Mouse (Mus musculus) heart, embryonic 15.5 days (tissue): Measurements from ENCODE around the gene Bsn. TPM values are rescaled to one million over a fixed set of nuclear protein-coding genes. Genes with fewer than 3 reads are reported as not detected.
"Not testable (repeated sequence)": the region's sequence is repeated elsewhere in the genome, so short reads cannot be mapped to it uniquely, and the experiment has no call there.

Source experiments
- ATAC-seq: fragments of 200-750 bp; cut with Nextera tagmentation; replicated peaks from 2 replicates; pipeline ENCODE4 v1.8.0; 2017; ENCODE audit warnings: low read depth, moderate TSS enrichment; ENCODE audit not compliant: insufficient number of reproducible peaks, insufficient read depth, low FRiP score
- H3K27ac ChIP-seq: fragments of 300-500 bp; sonication (generic); 2 replicates; pipeline ENCODE4 v1.5.1; 2015; ENCODE audit warnings: mild to moderate bottlenecking, inconsistent platforms
- H3K27me3 ChIP-seq: fragments of 300-500 bp; sonication (generic); 2 replicates; pipeline ENCODE4 v1.6.1; 2015; ENCODE audit warnings: inconsistent platforms
- H3K36me3 ChIP-seq: fragments of 300-500 bp; sonication (generic); 2 replicates; pipeline ENCODE4 v1.6.1; 2015; ENCODE audit warnings: mild to moderate bottlenecking, inconsistent platforms
- H3K4me1 ChIP-seq: fragments of 300-500 bp; sonication (generic); replicated peaks from 2 replicates; pipeline ENCODE4 v1.6.1; 2015; ENCODE audit warnings: inconsistent platforms
- H3K4me2 ChIP-seq: fragments of 300-500 bp; sonication (generic); 2 replicates; pipeline ENCODE4 v1.6.1; 2015; ENCODE audit warnings: inconsistent platforms, mild to moderate bottlenecking, moderate library complexity
- H3K4me3 ChIP-seq: fragments of 300-500 bp; sonication (generic); 2 replicates; pipeline ENCODE4 v1.5.1; 2015; ENCODE audit warnings: mild to moderate bottlenecking, inconsistent platforms
- H3K9ac ChIP-seq: fragments of 300-500 bp; sonication (generic); 2 replicates; pipeline ENCODE4 v1.6.1; 2015; ENCODE audit warnings: mild to moderate bottlenecking, inconsistent platforms
- H3K9me3 ChIP-seq: fragments of 300-500 bp; sonication (generic); replicated peaks from 2 replicates; pipeline ENCODE4 v1.6.1; 2016; ENCODE audit warnings: inconsistent platforms
- WGBS: fragments of 180-500 bp; shearing (Covaris S2); methylation state at CpG from one replicate; pipeline ENCODE4 v1.1.7; 2015; ENCODE audit warnings: mixed read lengths; 5-methylcytosine and 5-hydroxymethylcytosine counted together
- polyA plus RNA-seq: library from polyadenylated mRNA; unstranded; fragments of >200 nt; fragmentation: Nextera tagmentation; extraction: Ambion mirVana; gene quantifications from 2 replicates; pipeline ENCODE4 v1.2.1, GENCODE M21; 2015

The Bsn gene
- polyA plus RNA-seq, 1 experiment from 2014 or later: 0.13 TPM

DNA sequence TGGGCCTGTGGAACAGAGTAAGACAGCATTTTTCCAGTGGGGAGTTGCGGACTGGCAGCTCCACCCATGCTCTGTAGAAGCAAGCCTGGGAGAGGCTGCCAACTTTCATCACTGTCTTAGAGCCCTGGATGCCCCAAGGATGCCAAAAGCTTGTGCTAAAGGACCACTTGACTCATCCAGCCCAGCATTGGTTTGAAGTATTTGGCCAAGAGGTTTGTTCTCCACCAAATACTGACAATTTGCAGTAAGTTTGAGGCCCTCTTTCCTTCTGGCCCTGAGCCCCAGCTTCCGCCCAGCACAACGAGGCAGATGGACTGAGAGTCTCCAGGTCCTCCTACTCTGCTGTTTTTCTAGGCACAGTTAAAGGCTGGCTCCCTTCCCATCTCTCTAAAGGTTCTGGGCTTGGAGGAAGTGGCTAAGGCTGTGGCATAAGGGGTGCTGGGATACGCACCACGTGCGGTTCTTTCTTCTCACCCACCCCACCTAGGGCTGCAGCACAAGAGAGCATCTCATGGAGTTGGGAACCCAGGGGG is 53.2 kb downstream of the Bsn start:
- no peak; the same call in 1 of the 2 replicates for ATAC-seq
- Histone ChIP-seq H3K27me3 (0 out of 2 replicates have a peak, but pooled peaks cover 2% of the 10 kb centered on the region), H3K9ac (no peak overlapping the region), H3K4me1 (peaks cover 16% of the 10 kb centered on the region), H3K4me2 (peak overlapping the region; percentile 36), H3K4me3 (0 out of 2 replicates have a peak overlapping the region, but pooled peaks have one; percentile 2), H3K9me3 (no peaks in the 10 kb centered on the region), H3K36me3 (no peaks in the 10 kb centered on the region), H3K27ac (peak overlapping the region; percentile 43)
- 51% methylated on average over 6 of the region's 6 CpGs for WGBS

GRCm38 (mm10) chr9:108136225-108136624 is 54.0 kb downstream of the Bsn start:
- 72% methylated on average over 1 of the region's 1 CpGs for WGBS
- H3K27ac ChIP-seq: no peak overlapping the region

GRCm38 (mm10) chr9:108135679-108136078 is 54.5 kb downstream of the Bsn start:
- H3K9ac ChIP-seq, H3K27ac ChIP-seq, H3K4me3 ChIP-seq, H3K27me3 ChIP-seq, H3K9me3 ChIP-seq, H3K4me2 ChIP-seq, H3K36me3 ChIP-seq, ATAC-seq: not testable (repeated sequence)
- H3K4me1 ChIP-seq: peaks cover 16% of the 10 kb centered on the region
- 86% methylated on average over 3 of the region's 3 CpGs for WGBS

More at GRCm38 (mm10) chr9:108136225-108136624, 54.0 kb downstream of the Bsn start:
- H3K4me3 ChIP-seq: no peak overlapping the region
- 0 out of 2 replicates have a peak, but pooled peaks cover 2% of the 10 kb centered on the region for H3K27me3 ChIP-seq
- ATAC-seq: no peak
- no peaks in the 10 kb centered on the region for H3K36me3 ChIP-seq
- no peak overlapping the region for H3K4me2 ChIP-seq
- H3K9ac ChIP-seq: no peak overlapping the region
- peaks cover 16% of the 10 kb centered on the region for H3K4me1 ChIP-seq
- H3K9me3 ChIP-seq: no peaks in the 10 kb centered on the region

- Histone ChIP-seq H3K27ac (no peak overlapping the region), H3K4me3 (no peak overlapping the region), H3K4me2 (no peak overlapping the region), H3K9me3 (no peaks in the 10 kb centered on the region), H3K36me3 (no peaks in the 10 kb centered on the region), H3K9ac (no peak overlapping the region), H3K4me1 (peaks cover 17% of the 10 kb centered on the region), H3K27me3 (peaks cover 4% of the 10 kb centered on the region; the same call in 1 of the 2 replicates)
- ATAC-seq: no peak
- WGBS: 56% methylated on average over 1 of the region's 1 CpGs
Measured at GRCm38 (mm10) chr9:108133478-108133877, 56.7 kb downstream of the Bsn start.

DNA sequence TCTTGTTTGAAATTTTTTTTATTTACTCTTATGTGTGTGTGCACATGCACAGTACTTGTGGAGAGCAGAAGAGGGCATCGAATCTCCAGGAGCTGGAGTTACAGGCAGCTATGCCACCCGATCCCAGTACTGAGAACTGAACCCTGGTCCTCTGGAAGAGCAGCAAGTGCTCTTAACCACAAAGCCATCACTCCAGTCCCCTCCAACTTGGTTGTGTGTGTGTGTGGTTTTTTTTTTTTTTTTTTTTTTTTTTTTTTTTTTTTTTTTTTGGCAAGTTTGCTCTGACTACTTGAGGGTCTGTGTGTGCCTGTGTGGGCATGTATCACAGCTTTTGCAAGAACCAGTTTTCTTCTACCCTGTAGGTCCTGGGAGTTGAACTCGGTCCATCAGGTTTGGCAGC is 57.8 kb downstream of the Bsn start:
- H3K4me2 ChIP-seq: no peak overlapping the region
- no peak for ATAC-seq
- no peak overlapping the region for H3K9ac ChIP-seq
- H3K4me1 ChIP-seq: peaks cover 12% of the 10 kb centered on the region
- H3K9me3 ChIP-seq: no peaks in the 10 kb centered on the region
- H3K27ac ChIP-seq: no peak overlapping the region
- WGBS: 84% methylated on average over 3 of the region's 3 CpGs
- peaks cover 7% of the 10 kb centered on the region; the same call in 1 of the 2 replicates for H3K27me3 ChIP-seq
- no peaks in the 10 kb centered on the region for H3K36me3 ChIP-seq
- no peak overlapping the region for H3K4me3 ChIP-seq

GRCm38 (mm10) chr9:108131502-108131901 is 58.7 kb downstream of the Bsn start:
- WGBS: 80% methylated on average over 5 of the region's 5 CpGs

DNA sequence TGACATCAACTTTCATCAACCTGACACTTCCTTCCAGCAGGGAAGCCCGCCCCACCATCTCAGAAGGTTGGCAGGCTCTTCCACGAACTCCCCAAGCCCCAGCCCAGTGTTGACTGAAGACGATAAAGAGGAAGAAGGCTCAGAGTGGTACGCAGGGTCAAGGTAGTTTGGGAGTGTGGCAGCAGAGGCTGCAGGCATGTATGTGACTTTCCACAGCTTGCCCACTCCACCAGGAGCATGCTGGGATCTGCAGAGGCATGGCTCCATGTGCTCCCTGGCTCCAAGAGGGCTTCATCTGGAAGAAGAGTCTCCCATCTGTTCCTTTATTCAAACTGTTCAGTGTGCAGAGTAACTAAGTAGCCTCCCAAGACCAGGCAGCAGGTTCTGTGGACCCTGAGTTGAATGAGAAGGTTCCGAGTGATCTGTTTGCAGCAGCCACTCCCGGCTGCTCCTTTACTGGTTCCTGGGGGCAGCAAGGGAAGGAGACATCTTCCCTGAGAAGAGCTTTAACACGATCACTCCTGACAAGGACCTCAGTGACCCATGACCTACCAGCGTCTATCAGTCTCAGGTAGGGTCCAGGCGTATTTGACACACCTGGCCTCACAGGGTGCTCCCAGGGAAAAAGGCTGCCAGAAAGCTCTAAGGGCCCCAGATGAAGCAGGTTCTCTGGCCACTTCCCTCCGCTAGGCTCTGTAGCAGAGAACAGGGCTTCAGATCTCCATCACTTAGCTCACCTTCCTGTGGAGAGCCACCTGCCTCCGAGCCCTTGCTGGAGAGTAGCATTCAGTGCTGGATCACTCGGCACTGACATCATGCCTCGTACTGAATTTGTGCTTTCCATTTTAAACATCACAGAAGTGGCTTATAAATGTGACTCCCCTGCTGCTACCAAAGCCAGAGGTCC is 60.9 kb downstream of the Bsn start:
- Histone ChIP-seq H3K4me3 (no peak overlapping the region), H3K36me3 (no peaks in the 10 kb centered on the region), H3K27ac (no peak overlapping the region), H3K4me2 (no peak overlapping the region), H3K4me1 (peaks cover 3% of the 10 kb centered on the region; the same call in 1 of the 2 replicates), H3K9ac (no peak overlapping the region), H3K27me3 (peaks cover 7% of the 10 kb centered on the region; the same call in 1 of the 2 replicates), H3K9me3 (no peaks in the 10 kb centered on the region)
- no peak for ATAC-seq
- 63% methylated on average over 13 of the region's 13 CpGs for WGBS

More at GRCm38 (mm10) chr9:108131502-108131901, 58.7 kb downstream of the Bsn start:
- H3K27me3 ChIP-seq: peaks cover 7% of the 10 kb centered on the region; the same call in 1 of the 2 replicates
- no peak overlapping the region for H3K27ac ChIP-seq
- H3K4me1 ChIP-seq: peaks cover 3% of the 10 kb centered on the region; the same call in 1 of the 2 replicates
- H3K9me3 ChIP-seq: no peaks in the 10 kb centered on the region
- no peaks in the 10 kb centered on the region for H3K36me3 ChIP-seq
- no peak overlapping the region for H3K4me2 ChIP-seq
- no peak overlapping the region for H3K9ac ChIP-seq
- ATAC-seq: no peak
- H3K4me3 ChIP-seq: no peak overlapping the region

DNA sequence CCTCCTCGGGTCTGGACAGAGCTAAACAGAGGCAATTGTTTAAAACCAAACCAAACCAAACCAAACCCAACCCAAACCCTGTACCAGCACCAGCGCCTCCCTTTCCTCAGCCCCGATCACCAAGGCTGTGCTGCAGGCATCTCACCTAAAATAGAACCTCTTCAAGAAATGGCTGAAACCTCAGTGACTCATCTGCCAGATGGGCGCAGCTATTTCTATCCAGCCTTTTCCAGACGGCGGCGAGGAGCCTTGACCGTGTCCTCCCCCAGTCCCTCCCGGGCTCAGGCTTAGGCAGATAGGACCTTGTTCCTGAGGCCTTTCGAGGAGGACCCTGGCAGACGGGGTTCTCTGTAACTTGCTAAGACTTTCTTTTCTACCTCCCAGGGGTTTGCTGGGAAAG is 61.9 kb downstream of the Bsn start:
- no peak for ATAC-seq
- no peaks in the 10 kb centered on the region for H3K36me3 ChIP-seq
- H3K9ac ChIP-seq: no peak overlapping the region
- H3K4me3 ChIP-seq: no peak overlapping the region
- no peak overlapping the region for H3K27ac ChIP-seq
- WGBS: 60% methylated on average over 11 of the region's 11 CpGs
- H3K9me3 ChIP-seq: no peaks in the 10 kb centered on the region
- H3K4me2 ChIP-seq: no peak overlapping the region
- H3K27me3 ChIP-seq: peaks cover 4% of the 10 kb centered on the region; the same call in 1 of the 2 replicates
- H3K4me1 ChIP-seq: peaks cover 3% of the 10 kb centered on the region; the same call in 1 of the 2 replicates

GRCm38 (mm10) chr9:108126436-108127180 is 63.6 kb downstream of the Bsn start:
- 82% methylated on average over 17 of the region's 17 CpGs for WGBS
- Histone ChIP-seq H3K9ac (no peak overlapping the region), H3K27me3 (peaks cover 4% of the 10 kb centered on the region; the same call in 1 of the 2 replicates), H3K9me3 (no peaks in the 10 kb centered on the region), H3K4me1 (peaks cover 3% of the 10 kb centered on the region; the same call in 1 of the 2 replicates), H3K4me2 (no peak overlapping the region), H3K27ac (no peak overlapping the region), H3K4me3 (no peak overlapping the region), H3K36me3 (no peaks in the 10 kb centered on the region)
- ATAC-seq: no peak

DNA sequence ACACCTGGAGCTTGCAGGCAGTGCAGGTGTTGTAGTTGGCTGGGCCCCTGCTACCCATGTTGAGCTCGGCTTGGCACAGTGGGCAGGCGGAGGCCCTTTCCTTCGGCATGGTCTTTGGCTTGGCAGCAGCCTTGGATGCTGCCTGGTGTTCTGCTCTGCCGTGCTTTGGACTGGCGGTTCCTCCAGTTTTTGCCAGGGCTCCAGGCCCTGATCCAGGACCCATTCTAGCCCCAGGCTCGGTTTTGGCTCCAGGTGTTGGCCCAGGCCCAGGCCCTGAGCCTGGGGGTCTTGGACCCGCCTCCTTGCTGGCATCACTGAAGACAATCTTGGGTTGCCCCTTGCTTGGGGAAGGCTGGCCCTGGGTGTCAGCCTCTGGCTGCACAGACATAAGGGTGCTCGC is 64.5 kb downstream of the Bsn start:
- Histone ChIP-seq H3K27me3 (peaks cover 4% of the 10 kb centered on the region; the same call in 1 of the 2 replicates), H3K9me3 (no peaks in the 10 kb centered on the region), H3K4me1 (peaks cover 6% of the 10 kb centered on the region), H3K27ac (no peak overlapping the region), H3K36me3 (no peaks in the 10 kb centered on the region), H3K4me3 (no peak overlapping the region), H3K9ac (no peak overlapping the region), H3K4me2 (no peak overlapping the region)
- ATAC-seq: no peak
- WGBS: 88% methylated on average over 8 of the region's 8 CpGs

DNA sequence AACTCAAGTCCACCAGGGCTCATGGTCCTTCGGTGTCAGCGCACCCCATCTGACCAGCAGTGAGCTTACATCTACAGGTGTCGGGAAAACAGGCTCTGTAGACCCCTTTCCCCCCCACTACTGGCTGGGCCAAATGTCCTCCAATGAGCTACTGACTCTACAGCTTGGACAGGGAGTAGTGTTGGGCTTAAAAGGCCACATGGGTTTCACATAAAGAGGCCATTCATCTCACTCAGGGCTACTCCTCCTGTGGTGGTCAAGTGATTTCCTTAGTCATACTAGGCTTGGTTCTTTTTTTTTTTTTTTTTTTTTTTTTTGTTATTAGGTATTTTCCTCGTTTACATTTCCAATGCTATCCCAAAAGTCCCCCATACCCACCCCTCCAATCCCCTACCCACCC is 66.3 kb downstream of the Bsn start:
- Histone ChIP-seq H3K4me1 (peaks cover 20% of the 10 kb centered on the region), H3K9ac (no peak overlapping the region), H3K4me2 (no peak overlapping the region), H3K27me3 (peaks cover 4% of the 10 kb centered on the region; the same call in 1 of the 2 replicates), H3K27ac (no peak overlapping the region), H3K9me3 (no peaks in the 10 kb centered on the region), H3K4me3 (no peak overlapping the region), H3K36me3 (no peaks in the 10 kb centered on the region)
- WGBS: 90% methylated on average over 3 of the region's 4 CpGs
- ATAC-seq: no peak
